Mouse (Mus musculus) heart, embryonic 16.5 days (tissue): Measurements from ENCODE around the gene Srrm2. TPM values are rescaled to one million over a fixed set of nuclear protein-coding genes. Genes with fewer than 3 reads are reported as not detected.

Experiments used
- ATAC-seq: fragments of 200-750 bp; cut with Nextera tagmentation; replicated peaks from 2 replicates; pipeline ENCODE4 v1.8.0; 2017; ENCODE audit warnings: moderate number of reproducible peaks; ENCODE audit not compliant: insufficient read depth, low FRiP score; ENCODE audit errors: extremely low read depth
- H3K27ac ChIP-seq: fragments of 300-500 bp; sonication (generic); 2 replicates; pipeline ENCODE4 v1.5.1; 2014; ENCODE audit warnings: mild to moderate bottlenecking, low read length, control low read depth, moderate library complexity
- H3K27me3 ChIP-seq: fragments of 300-500 bp; sonication (generic); 2 replicates; pipeline ENCODE4 v1.6.1; 2014; ENCODE audit warnings: low read length, mixed read lengths; ENCODE audit not compliant: control insufficient read depth, insufficient read depth
- H3K36me3 ChIP-seq: fragments of 300-500 bp; sonication (generic); 2 replicates; pipeline ENCODE4 v1.6.1; 2014; ENCODE audit not compliant: control insufficient read depth, insufficient read depth
- H3K4me1 ChIP-seq: fragments of 300-500 bp; sonication (generic); 2 replicates; pipeline ENCODE4 v1.6.1; 2014; ENCODE audit warnings: low read length, mixed read lengths; ENCODE audit not compliant: control insufficient read depth, insufficient read depth
- H3K4me2 ChIP-seq: fragments of 300-500 bp; sonication (generic); 2 replicates; pipeline ENCODE4 v1.6.1; 2014; ENCODE audit warnings: low read depth, mild to moderate bottlenecking, control low read depth, low read length
- H3K4me3 ChIP-seq: fragments of 300-500 bp; sonication (generic); 2 replicates; pipeline ENCODE4 v1.5.1; 2014; ENCODE audit warnings: mild to moderate bottlenecking, control low read depth, low read length
- H3K9ac ChIP-seq: fragments of 300-500 bp; sonication (generic); 2 replicates; pipeline ENCODE4 v1.6.1; 2014; ENCODE audit warnings: low read length, control low read depth
- H3K9me3 ChIP-seq: fragments of 300-500 bp; sonication (generic); replicated peaks from 2 replicates; pipeline ENCODE4 v1.6.1; 2016; ENCODE audit warnings: low read length; ENCODE audit not compliant: control insufficient read depth
- WGBS: fragments of 180-500 bp; shearing (Covaris S2); extraction: QIAGEN DNeasy Blood & Tissue Kit; methylation state at CpG from one replicate; pipeline ENCODE4 v1.1.7; 2014; 5-methylcytosine and 5-hydroxymethylcytosine counted together
- polyA plus RNA-seq: library from polyadenylated mRNA; unstranded; fragments of >200 nt; fragmentation: Nextera tagmentation; extraction: Ambion mirVana; gene quantifications from 2 replicates; pipeline ENCODE4 v1.2.1, GENCODE M21; 2015

The Srrm2 gene
- 311 and 314 TPM in 2 replicates for polyA plus RNA-seq

DNA sequence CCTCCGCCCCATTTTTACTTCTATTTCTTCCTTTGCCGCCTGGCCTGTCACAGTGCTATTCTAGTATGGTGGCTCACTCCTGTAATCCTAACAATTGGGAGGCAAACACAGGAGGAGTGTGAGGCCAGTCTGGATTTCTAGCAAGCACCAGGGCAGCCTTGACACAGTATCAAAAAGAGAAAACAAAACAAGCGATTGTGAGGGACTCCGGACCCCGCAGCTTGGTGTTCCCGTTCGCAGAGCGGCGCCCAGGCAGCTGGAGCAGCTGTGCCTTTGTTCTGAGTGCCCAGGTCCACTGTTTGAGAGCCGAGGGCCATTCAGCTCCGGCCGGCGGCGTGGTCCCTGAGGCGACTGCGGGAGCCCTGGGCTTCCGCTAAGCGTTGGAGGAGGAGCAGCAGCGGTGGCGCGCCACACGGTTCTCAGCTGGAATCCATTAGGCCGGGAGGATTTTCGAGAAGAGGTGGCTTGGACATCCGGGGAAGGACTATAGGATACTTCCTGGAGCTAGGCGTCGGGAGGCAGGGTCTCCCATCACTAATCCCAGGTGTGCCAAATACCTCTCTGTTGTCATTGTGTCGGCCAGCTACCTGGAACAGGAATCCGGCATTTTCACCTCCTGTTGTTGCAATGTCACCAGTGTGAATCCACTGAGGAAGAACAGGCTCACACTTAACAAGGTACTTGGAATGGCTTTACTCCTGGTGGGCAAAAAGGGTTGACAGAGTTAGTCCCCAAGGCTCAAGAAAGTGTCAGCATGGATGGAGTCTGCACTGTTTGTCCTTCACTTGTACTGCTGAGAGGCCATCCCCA lies at the start of gene Srrm2:
Srrm2 (plus strand) TSS at position 264 of the 810 bp plus-strand sequence.
- peak within 1 kb of the TSS; percentile 90 for H3K4me2 ChIP-seq
- peak within 1 kb of the TSS; percentile 65 for H3K4me3 ChIP-seq
- H3K27ac ChIP-seq, result peak within 1 kb of the TSS; percentile 89
- H3K9ac ChIP-seq, result peak within 1 kb of the TSS; percentile 92
- ATAC-seq, result peak; percentile 68; the same call in 1 of the 2 replicates
- peaks cover 15% of the 10 kb centered on the region for H3K4me1 ChIP-seq
- H3K27me3 ChIP-seq, result no peaks in the 10 kb centered on the region
- H3K9me3 ChIP-seq, result no peaks in the 10 kb centered on the region
- no peaks in the 10 kb centered on the region for H3K36me3 ChIP-seq
- WGBS, result 3% methylated on average over 29 of the region's 29 CpGs

DNA sequence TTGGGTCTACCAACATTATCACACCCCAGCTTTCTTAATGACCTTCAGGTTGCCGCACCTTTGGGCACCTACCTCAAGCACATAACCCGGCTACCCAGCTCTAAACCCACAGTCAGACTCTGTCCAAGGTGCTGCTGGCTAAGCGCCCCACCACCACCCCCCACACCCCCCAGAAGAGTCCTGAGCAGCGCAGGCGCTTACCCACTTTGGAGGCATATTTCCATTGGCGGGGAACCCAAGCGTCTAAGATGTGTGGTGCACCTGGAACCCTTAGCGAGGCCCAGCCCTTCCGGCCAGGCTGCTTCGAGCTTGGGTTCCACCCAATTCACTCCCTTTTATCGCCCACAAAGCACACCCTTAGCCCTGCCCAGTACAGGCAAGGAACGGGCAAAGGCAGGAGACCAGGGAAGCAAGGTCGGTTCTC lies 49.7 kb upstream of the Srrm2 start, which contains the start of gene Paqr4:
Paqr4 (minus strand) TSS at position 270 of the 424 bp plus-strand sequence.
- Histone ChIP-seq H3K27ac (peak within 1 kb of the TSS; percentile 72), H3K4me2 (peak within 1 kb of the TSS; percentile 99), H3K9ac (peak within 1 kb of the TSS; percentile 83), H3K27me3 (peaks cover 49% of the 10 kb centered on the region), H3K4me1 (peaks cover 31% of the 10 kb centered on the region), H3K9me3 (no peaks in the 10 kb centered on the region), H3K36me3 (peaks cover 6% of the 10 kb centered on the region; the same call in 1 of the 2 replicates), H3K4me3 (peak within 1 kb of the TSS; percentile 79)
- peak; percentile 4; the same call in 1 of the 2 replicates for ATAC-seq
- 5% methylated on average over 13 of the region's 13 CpGs for WGBS

DNA sequence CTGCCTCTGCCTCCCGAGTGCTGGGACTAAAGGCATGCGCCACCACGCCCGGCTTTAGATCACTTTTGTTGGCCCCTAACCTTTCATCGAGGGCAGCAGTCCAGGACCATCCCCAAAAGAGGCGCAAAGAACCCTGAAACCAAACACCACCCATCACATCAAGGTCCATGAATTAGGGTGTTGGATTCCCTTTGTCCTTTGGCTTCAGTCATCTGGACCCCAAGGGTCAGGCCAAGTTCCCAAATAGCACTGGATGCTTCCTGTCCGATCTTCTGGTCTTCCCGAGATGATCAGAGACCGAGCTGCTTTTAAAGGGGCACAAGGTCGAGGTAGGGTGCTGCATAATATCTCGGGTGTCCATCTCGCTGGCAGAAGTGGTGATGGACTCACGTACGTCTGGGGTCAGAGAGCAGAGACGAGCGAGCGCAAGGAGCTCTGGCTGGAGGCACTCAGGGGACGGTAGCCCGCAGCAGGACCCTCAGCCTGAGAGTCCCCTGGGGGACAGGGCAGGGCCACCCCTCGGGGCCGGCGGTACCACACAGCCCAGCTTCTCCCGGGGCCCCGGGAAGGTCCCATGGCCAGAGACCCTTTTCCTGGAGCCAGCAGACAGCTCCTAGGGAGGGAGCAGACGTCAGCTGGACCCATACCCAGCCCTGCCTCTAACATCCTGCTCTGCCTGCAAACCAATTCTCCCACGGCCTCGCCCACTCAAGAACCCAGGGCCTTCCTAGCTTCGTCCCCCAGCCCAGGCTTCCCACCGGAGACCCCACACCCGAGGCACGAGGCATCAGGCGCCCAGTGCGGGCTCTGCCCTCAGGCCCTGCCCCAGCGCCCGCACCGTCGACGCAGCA lies 48.7 kb upstream of the Srrm2 start:
- 40% methylated on average over 38 of the region's 38 CpGs for WGBS
- no peaks in the 10 kb centered on the region for H3K9me3 ChIP-seq
- H3K27me3 ChIP-seq, result peaks cover 57% of the 10 kb centered on the region
- peaks cover 6% of the 10 kb centered on the region; the same call in 1 of the 2 replicates for H3K36me3 ChIP-seq
- H3K4me1 ChIP-seq, result peaks cover 34% of the 10 kb centered on the region
- ATAC-seq, result no peak
- H3K4me3 ChIP-seq, result no peak overlapping the region
- H3K27ac ChIP-seq, result no peak overlapping the region
- H3K9ac ChIP-seq, result no peak overlapping the region
- H3K4me2 ChIP-seq, result no peak overlapping the region

DNA sequence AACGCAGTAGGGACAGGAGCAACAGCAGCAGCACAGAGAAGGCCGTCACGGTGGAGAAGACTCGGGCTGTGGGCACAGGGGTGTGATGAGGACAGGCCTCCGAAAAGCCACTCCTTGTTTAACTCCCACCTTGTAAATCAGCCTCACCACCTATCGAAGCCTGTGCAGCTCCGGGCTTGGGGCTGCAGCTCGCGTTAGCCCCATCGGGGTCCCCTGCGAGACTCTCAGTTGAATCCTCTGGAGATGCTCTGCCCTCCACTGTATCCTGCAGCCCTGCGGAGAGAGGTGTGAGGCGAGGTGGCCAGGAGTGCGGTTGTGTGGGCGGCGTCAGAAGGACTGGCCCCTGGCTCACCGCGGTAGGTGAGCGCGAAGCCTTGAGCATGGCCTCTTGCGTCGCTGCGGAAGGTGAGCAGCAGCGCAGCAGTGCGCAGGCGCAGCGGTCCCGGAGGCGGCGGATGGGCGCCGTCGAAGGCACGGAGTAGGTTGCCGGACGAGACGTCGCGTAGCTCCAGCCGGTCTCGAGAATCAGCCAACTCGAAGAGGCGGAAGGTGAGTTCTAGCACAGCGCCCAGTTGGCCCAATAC lies 48.0 kb upstream of the Srrm2 start:
- no peak overlapping the region for H3K27ac ChIP-seq

DNA sequence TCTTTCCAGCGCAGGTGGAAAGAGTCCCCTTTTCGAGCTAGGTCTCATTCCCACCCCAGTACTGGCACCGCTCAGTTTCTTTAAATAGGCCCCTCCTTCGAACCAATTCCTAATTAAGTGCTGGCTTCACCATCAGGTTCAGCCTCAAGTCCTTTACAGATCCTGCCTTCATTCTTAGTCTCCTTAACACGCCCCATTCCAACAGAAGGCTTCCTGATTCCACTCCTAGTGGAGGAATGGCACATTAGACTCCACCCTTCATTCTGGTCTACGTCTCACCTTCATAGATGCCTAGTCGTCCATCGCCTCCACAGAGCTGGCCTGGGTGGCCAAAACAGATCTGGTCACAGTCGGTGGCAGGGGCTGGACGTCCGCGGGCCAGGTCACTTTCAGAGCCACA lies 47.4 kb upstream of the Srrm2 start:
- 53% methylated on average over 12 of the region's 12 CpGs for WGBS
- H3K4me3 ChIP-seq, result no peak overlapping the region
- peaks cover 34% of the 10 kb centered on the region for H3K4me1 ChIP-seq

More for the DNA sequence above, 48.0 kb upstream of the Srrm2 start:
- Histone ChIP-seq H3K27me3 (peaks cover 62% of the 10 kb centered on the region), H3K4me2 (peak overlapping the region; percentile 45), H3K9me3 (no peaks in the 10 kb centered on the region), H3K4me1 (peaks cover 34% of the 10 kb centered on the region), H3K36me3 (peaks cover under 1% of the 10 kb centered on the region; the same call in 1 of the 2 replicates), H3K9ac (no peak overlapping the region), H3K4me3 (peak overlapping the region; percentile 31)
- ATAC-seq, result no peak
- 6% methylated on average over 44 of the region's 44 CpGs for WGBS

DNA sequence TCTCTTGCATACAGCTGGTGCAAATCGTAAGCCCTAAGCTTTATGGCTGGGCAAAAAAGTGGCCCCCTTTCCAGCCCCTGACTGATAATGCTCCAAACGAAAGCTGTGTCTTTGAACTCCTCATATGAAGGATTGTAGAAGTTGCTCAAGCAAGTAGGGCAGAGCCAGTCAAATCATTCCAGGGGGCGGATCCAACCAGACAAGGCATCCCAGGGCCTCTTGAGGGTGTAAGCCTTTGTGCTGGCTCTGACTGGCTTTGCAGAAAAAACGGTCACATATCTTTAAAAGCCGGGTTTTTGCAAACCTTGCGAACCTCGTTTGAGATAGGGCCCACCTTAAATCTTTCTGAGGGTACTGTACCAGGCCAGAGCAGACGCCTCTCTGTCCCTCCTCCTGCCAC lies 46.3 kb upstream of the Srrm2 start:
- no peak overlapping the region for H3K4me3 ChIP-seq
- H3K9ac ChIP-seq, result no peak overlapping the region
- H3K27me3 ChIP-seq, result peaks cover 70% of the 10 kb centered on the region
- 32% methylated on average over 8 of the region's 8 CpGs for WGBS
- no peaks in the 10 kb centered on the region for H3K9me3 ChIP-seq
- H3K36me3 ChIP-seq, result no peaks in the 10 kb centered on the region
- no peak overlapping the region for H3K4me2 ChIP-seq
- H3K27ac ChIP-seq, result no peak overlapping the region
- H3K4me1 ChIP-seq, result peaks cover 27% of the 10 kb centered on the region
- ATAC-seq, result no peak

More for the DNA sequence above, 47.4 kb upstream of the Srrm2 start:
- no peaks in the 10 kb centered on the region for H3K9me3 ChIP-seq
- no peaks in the 10 kb centered on the region for H3K36me3 ChIP-seq
- H3K9ac ChIP-seq, result no peak overlapping the region
- H3K4me2 ChIP-seq, result no peak overlapping the region
- peaks cover 66% of the 10 kb centered on the region for H3K27me3 ChIP-seq
- H3K27ac ChIP-seq, result no peak overlapping the region
- no peak for ATAC-seq

DNA sequence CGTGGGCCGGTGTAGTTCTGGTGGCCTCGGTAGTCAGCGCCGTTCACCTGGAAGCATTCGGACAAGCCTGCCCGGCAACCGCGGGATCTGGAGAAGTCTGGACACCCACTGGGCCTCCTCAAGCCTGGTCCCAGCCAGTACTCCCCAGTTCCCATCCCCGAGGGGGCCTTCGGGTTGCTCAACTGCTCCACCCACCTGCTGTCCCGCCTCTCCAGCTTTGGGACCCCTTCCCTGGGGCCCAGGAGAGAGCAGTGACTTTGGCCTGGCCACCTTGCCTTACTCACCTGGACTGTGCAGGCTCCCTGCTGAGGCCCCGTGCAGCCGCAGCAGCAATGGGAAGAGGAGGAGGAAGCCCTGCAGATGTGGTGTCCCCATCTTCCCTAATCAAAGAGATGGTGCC lies 45.7 kb upstream of the Srrm2 start:
- H3K4me3 ChIP-seq, result peak overlapping the region; percentile 41
- WGBS, result 8% methylated on average over 14 of the region's 14 CpGs
- ATAC-seq, result no peak

DNA sequence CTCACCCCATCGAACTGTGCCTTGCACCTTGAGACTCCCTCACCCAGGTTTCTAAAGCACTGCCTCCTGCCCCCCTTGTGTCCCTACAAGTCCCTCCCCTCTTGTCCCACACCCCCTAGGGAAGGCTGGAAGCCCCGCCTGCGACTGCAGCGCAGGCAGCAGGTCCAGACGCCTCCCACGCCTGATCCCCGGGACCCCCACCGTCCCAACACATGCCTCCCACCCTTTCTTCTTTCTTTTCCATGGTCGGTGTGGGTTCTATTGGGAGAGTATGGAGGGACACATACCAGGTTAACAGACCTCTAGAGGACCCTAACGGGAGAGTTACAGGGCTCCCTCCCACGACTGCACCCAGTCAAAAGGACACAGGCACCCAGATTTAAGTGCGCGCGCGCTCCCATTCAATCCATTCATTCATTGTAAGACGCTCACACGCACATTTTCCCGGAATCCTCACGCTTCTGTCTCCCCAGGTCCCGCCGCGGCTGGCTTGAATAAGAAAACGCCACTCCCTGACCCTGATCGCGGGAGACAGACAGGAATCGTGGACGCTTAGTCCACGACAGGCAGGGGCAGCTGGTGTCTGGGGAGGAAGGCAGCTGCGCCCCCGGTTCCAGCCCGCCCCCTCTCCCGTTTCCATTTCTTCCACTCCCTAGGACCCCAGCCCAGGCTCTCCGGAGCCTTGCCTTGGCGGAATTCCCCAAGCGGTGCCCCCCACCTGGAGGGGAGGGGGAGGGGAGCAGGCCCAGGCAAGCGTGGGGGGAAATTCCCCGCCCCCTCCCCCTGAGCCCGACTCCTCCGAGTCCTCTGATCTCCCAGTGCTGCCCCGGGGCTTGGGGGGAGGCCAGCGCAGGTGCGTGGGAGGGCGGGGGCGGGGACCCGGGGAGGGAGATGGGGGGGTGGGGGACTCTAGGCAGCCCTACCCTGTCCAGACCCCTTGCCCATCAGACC lies 44.8 kb upstream of the Srrm2 start, which contains the start of gene Kremen2:
Kremen2 (minus strand) TSS at position 533 of the 951 bp plus-strand sequence.
- Histone ChIP-seq H3K36me3 (no peaks in the 10 kb centered on the region), H3K9ac (0 out of 2 replicates have a peak within 1 kb of the TSS, but pooled peaks have one; percentile 16), H3K4me3 (peak within 1 kb of the TSS; percentile 41), H3K4me1 (peaks cover 19% of the 10 kb centered on the region), H3K4me2 (peak within 1 kb of the TSS; percentile 53), H3K9me3 (no peaks in the 10 kb centered on the region), H3K27ac (no peak within 1 kb of the TSS), H3K27me3 (peaks cover 69% of the 10 kb centered on the region)
- under 1% methylated on average over 39 of the region's 45 CpGs for WGBS
- no peak for ATAC-seq

More for the DNA sequence above, 45.7 kb upstream of the Srrm2 start:
- H3K27ac ChIP-seq, result no peak overlapping the region
- peaks cover 22% of the 10 kb centered on the region for H3K4me1 ChIP-seq
- H3K4me2 ChIP-seq, result peak overlapping the region; percentile 53; the same call in 1 of the 2 replicates
- H3K9ac ChIP-seq, result no peak overlapping the region
- H3K36me3 ChIP-seq, result no peaks in the 10 kb centered on the region
- peaks cover 70% of the 10 kb centered on the region for H3K27me3 ChIP-seq
- no peaks in the 10 kb centered on the region for H3K9me3 ChIP-seq
